Mouse (Mus musculus): ENCODE data around the gene Gm4707. TPM values are rescaled to one million over a fixed set of nuclear protein-coding genes. Genes with fewer than 3 reads are reported as not detected.
A peak's percentile ranks its signal among the peaks of the same experiment; 100 is the strongest.

Gene Gm4707
- polyA plus RNA-seq (2012; ENCODE audit: insufficient read depth, insufficient read length, missing spikeins), result 3.1 and 3.3 TPM in 2 replicates

- H3K27ac ChIP-seq (replicated peaks; ENCODE audit: low read depth, low read length), result no peak within 1 kb of the TSS
- no peaks in the 10 kb centered on the region for H3K4me1 ChIP-seq (ENCODE audit: control insufficient read depth, insufficient read depth, insufficient read length, low read length)
- no peak within 1 kb of the TSS for H3K4me3 ChIP-seq (ENCODE audit: insufficient read depth, low read depth, low read length)
These were observed at the start of gene Gm4707 for GRCm38 (mm10) chr17:71459818-71460217. Gene Gm4707, minus strand, starts transcription at chr17:71459918.

- H3K27ac ChIP-seq (replicated peaks; ENCODE audit: low read depth, low read length), result no peak overlapping the region
- no peak overlapping the region for H3K4me3 ChIP-seq (ENCODE audit: insufficient read depth, low read depth, low read length)
- no peaks in the 10 kb centered on the region for H3K4me1 ChIP-seq (ENCODE audit: control insufficient read depth, insufficient read depth, insufficient read length, low read length)
These were observed 47.1 kb upstream of the Gm4707 start for GRCm38 (mm10) chr17:71506832-71507231.

GRCm38 (mm10) chr17:71495784-71496183, 36.1 kb upstream of the Gm4707 start:
- Histone ChIP-seq H3K4me3 (ENCODE audit: insufficient read depth, low read depth, low read length) (no peak overlapping the region), H3K4me1 (ENCODE audit: control insufficient read depth, insufficient read depth, insufficient read length, low read length) (no peaks in the 10 kb centered on the region), H3K27ac (replicated peaks; ENCODE audit: low read depth, low read length) (no peak overlapping the region)

- Histone ChIP-seq H3K4me1 (ENCODE audit: control insufficient read depth, insufficient read depth, insufficient read length, low read length) (no peaks in the 10 kb centered on the region), H3K27ac (replicated peaks; ENCODE audit: low read depth, low read length) (no peak overlapping the region), H3K4me3 (ENCODE audit: insufficient read depth, low read depth, low read length) (no peak overlapping the region)
These were observed 31.6 kb upstream of the Gm4707 start for GRCm38 (mm10) chr17:71491332-71491686.

- no peaks in the 10 kb centered on the region for H3K4me1 ChIP-seq (ENCODE audit: control insufficient read depth, insufficient read depth, insufficient read length, low read length)
- no peak overlapping the region for H3K27ac ChIP-seq (replicated peaks; ENCODE audit: low read depth, low read length)
- no peak overlapping the region for H3K4me3 ChIP-seq (ENCODE audit: insufficient read depth, low read depth, low read length)
These were observed 31.1 kb upstream of the Gm4707 start for GRCm38 (mm10) chr17:71490666-71491331.

GRCm38 (mm10) chr17:71489703-71490461, 30.2 kb upstream of the Gm4707 start:
- H3K27ac ChIP-seq (replicated peaks; ENCODE audit: low read depth, low read length), result no peak overlapping the region
- peaks cover 2% of the 10 kb centered on the region; the same call in 1 of the 2 replicates for H3K4me1 ChIP-seq (ENCODE audit: control insufficient read depth, insufficient read depth, insufficient read length, low read length)
- H3K4me3 ChIP-seq (ENCODE audit: insufficient read depth, low read depth, low read length), result no peak overlapping the region

GRCm38 (mm10) chr17:71486231-71486851, 26.6 kb upstream of the Gm4707 start:
- peaks cover 2% of the 10 kb centered on the region; the same call in 1 of the 2 replicates for H3K4me1 ChIP-seq (ENCODE audit: control insufficient read depth, insufficient read depth, insufficient read length, low read length)
- peak overlapping the region; percentile 49 for H3K4me3 ChIP-seq (ENCODE audit: insufficient read depth, low read depth, low read length)
- H3K27ac ChIP-seq (replicated peaks; ENCODE audit: low read depth, low read length), result peak overlapping the region; percentile 98

GRCm38 (mm10) chr17:71485791-71486230, 26.1 kb upstream of the Gm4707 start:
- Histone ChIP-seq H3K27ac (replicated peaks; ENCODE audit: low read depth, low read length) (peak overlapping the region; percentile 98), H3K4me3 (ENCODE audit: insufficient read depth, low read depth, low read length) (peak overlapping the region; percentile 49), H3K4me1 (ENCODE audit: control insufficient read depth, insufficient read depth, insufficient read length, low read length) (peaks cover 2% of the 10 kb centered on the region; the same call in 1 of the 2 replicates)

GRCm38 (mm10) chr17:71484711-71485110, 25.0 kb upstream of the Gm4707 start:
- Histone ChIP-seq H3K4me3 (ENCODE audit: insufficient read depth, low read depth, low read length) (no peak overlapping the region), H3K4me1 (ENCODE audit: control insufficient read depth, insufficient read depth, insufficient read length, low read length) (peaks cover 2% of the 10 kb centered on the region; the same call in 1 of the 2 replicates), H3K27ac (replicated peaks; ENCODE audit: low read depth, low read length) (peak overlapping the region; percentile 98)

GRCm38 (mm10) chr17:71483418-71484060, 23.8 kb upstream of the Gm4707 start:
- Histone ChIP-seq H3K4me1 (ENCODE audit: control insufficient read depth, insufficient read depth, insufficient read length, low read length) (peaks cover 2% of the 10 kb centered on the region; the same call in 1 of the 2 replicates), H3K4me3 (ENCODE audit: insufficient read depth, low read depth, low read length) (no peak overlapping the region), H3K27ac (replicated peaks; ENCODE audit: low read depth, low read length) (no peak overlapping the region)

- no peak overlapping the region for H3K4me3 ChIP-seq (ENCODE audit: insufficient read depth, low read depth, low read length)
- H3K27ac ChIP-seq (replicated peaks; ENCODE audit: low read depth, low read length), result no peak overlapping the region
- no peaks in the 10 kb centered on the region; the same call in 1 of the 2 replicates for H3K4me1 ChIP-seq (ENCODE audit: control insufficient read depth, insufficient read depth, insufficient read length, low read length)
These were observed 19.7 kb upstream of the Gm4707 start for GRCm38 (mm10) chr17:71479381-71479901.

GRCm38 (mm10) chr17:71477481-71477880, 17.8 kb upstream of the Gm4707 start:
- Histone ChIP-seq H3K4me1 (ENCODE audit: control insufficient read depth, insufficient read depth, insufficient read length, low read length) (peaks cover 2% of the 10 kb centered on the region; the same call in 1 of the 2 replicates), H3K4me3 (ENCODE audit: insufficient read depth, low read depth, low read length) (no peak overlapping the region), H3K27ac (replicated peaks; ENCODE audit: low read depth, low read length) (no peak overlapping the region)

- Histone ChIP-seq H3K4me1 (ENCODE audit: control insufficient read depth, insufficient read depth, insufficient read length, low read length) (peaks cover 2% of the 10 kb centered on the region; the same call in 1 of the 2 replicates), H3K4me3 (ENCODE audit: insufficient read depth, low read depth, low read length) (0 out of 2 replicates have a peak overlapping the region, but pooled peaks have one; percentile 0), H3K27ac (replicated peaks; ENCODE audit: low read depth, low read length) (no peak overlapping the region)
These were observed 16.8 kb upstream of the Gm4707 start for GRCm38 (mm10) chr17:71476346-71477020.

- peak overlapping the region; percentile 58 for H3K27ac ChIP-seq (replicated peaks; ENCODE audit: low read depth, low read length)
- H3K4me3 ChIP-seq (ENCODE audit: insufficient read depth, low read depth, low read length), result peak overlapping the region; percentile 73
- peaks cover 2% of the 10 kb centered on the region; the same call in 1 of the 2 replicates for H3K4me1 ChIP-seq (ENCODE audit: control insufficient read depth, insufficient read depth, insufficient read length, low read length)
These were observed 16.0 kb upstream of the Gm4707 start for GRCm38 (mm10) chr17:71475705-71476089.
